Mouse (Mus musculus): ENCODE results near the gene Coa3.
"Not testable (repeated sequence)": the region's sequence is repeated elsewhere in the genome, so short reads cannot be mapped to it uniquely, and the experiment has no call there.

The Coa3 gene

DNA sequence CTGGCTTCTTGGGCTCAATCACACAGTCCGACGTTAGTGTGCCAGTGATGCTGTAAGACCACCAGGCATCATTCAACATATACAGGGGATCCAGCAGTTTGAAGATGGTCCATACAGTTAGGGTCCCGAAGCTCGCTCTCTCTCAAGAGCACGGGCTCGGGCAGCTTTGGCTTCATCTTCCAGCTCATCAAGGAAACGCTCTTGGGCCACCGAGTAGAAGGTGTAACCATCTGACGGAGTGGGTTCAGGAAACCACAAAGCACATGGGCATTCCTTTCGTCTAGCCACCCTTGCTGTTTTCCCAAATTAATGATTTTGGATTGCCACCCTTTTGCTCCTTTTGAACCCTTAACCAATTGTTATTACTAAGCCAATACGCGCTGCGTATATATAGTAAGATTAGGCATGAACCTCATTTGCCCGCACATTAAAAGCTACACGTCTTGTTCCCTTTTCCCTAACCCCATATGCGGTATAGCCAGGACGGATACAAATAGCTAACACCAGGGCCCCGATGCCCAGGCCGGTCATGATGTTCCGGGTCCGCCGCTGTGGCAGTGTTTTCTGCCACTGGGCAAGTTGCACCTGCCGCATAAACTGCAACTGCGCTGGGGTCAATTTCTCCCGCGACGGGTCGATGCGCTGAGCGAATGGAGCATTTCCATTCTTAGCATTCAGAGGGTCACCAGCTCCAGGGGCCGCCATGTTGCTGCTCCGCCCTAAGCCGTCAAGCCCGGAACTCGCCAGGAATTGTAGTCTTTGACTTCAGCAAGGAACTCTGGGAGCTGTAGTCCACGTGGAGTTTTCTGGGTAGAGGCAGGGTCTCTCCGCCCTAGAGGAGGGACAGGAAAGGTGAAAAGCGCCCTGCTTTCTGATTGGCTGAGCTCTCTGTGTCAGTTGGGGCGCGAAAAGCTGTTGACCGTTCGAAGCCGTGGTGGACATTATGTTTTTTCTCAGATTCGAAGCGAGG, at the start of gene Coa3, which contains the start of gene Cntd1:
Gene Coa3 (minus strand): TSS at position 892 of the 970 bp plus-strand sequence.
Gene Cntd1 (plus strand): TSS at position 790 of the 970 bp plus-strand sequence.
- peak; percentile 85 for DNase-seq

DNA sequence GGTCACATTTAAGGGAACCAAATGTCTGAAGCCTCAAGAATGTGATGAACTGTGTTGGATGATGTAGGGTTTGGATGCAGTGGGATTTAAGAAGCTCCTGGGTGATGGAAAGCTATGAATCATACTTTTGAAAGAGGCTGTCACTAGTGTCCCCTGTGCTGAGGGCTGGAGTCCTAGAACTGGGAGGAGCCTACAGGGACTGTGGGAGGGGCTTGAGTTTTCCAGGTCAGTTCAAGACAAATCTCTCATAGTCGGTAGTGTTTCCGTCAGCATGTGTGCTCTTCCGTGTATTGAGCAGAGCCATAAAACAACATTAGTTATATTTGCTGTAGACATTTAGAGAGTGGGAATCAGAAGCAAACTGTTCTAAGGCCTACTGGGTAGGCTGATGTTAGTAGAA, 48.4 kb upstream of the Coa3 start:
- no peak for DNase-seq

DNA sequence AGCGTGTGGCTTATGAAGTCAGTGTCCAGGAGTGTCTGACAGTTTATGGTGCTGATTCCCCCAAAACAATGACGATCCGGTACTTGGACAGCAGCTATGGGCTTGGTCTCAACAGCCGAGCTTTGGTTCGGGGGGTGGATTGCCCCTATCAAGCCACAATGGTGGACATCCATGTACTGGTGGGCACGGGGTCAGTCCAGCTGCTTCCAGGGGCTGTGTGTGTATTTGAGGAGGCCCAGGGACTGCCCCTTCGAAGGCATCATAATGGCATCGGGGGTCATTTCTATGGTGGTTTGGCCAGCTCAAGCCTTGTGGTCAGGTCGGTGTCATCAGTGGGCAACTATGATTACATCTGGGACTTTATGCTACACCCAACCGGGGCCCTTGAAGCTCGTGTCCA, 47.2 kb upstream of the Coa3 start:
- DNase-seq, result no peak

DNA sequence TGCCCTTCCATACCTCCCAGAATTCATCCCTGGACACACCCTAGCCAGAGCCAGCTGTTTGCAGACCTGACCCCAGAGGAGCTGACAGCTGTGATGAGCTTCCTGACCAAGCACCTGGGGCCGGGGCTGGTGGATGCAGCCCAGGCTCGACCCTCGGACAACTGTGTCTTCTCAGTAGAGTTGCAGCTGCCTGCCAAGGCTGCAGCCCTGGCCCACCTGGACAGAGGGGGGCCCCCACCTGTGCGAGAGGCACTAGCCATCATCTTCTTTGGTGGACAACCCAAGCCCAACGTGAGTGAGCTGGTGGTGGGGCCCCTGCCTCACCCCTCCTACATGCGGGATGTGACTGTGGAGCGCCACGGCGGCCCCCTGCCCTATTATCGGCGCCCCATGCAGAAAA, 46.3 kb upstream of the Coa3 start:
- not testable (repeated sequence) for DNase-seq

DNA sequence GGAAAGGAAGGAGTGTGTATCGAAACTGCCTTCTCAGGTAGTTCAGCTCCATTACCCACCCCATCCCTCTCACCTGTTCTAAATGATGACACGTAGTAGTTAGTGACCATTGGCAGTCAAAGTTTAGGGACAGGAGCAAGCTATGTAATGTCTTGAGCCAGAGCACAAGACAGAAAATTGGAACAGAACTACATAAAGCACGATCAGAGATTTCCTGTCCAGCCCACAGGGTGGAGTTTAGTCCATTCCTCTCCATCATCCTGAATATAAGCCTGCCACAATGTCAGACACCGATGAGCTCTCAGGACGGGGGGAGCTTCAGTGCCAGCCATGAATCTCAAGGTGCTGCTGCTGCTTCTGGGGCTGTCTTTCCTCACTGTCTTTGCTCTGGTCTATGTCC, 45.8 kb upstream of the Coa3 start, which contains the start of gene Aoc2:
Gene Aoc2 (plus strand): TSS at position 301 of the 400 bp plus-strand sequence.
- DNase-seq, result no peak

DNA sequence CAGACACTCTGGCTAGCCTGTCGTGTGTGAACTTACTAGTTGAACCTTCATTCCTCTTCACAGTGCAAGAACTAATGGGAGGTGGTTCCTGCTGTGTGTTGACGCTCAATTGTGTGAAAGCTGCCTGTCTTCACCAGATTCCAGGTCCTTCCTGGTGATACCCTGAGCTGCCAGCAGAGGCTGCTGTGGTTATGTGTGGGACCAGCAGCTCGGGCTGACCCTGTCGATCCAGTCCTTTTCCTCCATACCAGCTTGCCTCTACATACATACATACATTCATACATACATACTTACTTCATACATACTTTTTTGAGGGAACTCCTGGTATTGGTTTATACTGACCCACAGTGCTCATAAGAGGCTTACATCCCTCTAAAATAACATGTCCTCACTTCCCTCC, 44.7 kb upstream of the Coa3 start:
- DNase-seq, result peak; percentile 46

DNA sequence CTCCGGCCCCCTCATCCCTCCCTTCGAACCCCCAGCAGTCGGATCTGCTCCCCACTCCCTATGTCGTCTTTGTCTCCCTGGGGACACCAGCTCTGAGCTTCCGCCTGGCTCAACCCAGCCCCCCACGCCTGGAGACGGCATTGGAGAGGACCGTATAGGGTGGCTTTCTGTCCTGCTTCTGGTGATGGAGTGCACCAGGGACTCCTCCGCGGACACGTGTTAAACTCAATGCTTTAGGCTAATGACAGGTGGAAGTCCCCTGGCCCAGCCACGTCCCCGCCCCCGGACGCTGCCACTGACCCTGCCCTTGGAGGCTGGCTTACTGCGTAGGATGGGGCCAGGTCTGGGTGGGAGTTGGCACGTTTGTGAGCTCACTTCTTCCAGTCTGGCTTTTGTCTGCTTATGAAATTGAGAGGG, 37.6 kb upstream of the Coa3 start:
- no peak for DNase-seq

DNA sequence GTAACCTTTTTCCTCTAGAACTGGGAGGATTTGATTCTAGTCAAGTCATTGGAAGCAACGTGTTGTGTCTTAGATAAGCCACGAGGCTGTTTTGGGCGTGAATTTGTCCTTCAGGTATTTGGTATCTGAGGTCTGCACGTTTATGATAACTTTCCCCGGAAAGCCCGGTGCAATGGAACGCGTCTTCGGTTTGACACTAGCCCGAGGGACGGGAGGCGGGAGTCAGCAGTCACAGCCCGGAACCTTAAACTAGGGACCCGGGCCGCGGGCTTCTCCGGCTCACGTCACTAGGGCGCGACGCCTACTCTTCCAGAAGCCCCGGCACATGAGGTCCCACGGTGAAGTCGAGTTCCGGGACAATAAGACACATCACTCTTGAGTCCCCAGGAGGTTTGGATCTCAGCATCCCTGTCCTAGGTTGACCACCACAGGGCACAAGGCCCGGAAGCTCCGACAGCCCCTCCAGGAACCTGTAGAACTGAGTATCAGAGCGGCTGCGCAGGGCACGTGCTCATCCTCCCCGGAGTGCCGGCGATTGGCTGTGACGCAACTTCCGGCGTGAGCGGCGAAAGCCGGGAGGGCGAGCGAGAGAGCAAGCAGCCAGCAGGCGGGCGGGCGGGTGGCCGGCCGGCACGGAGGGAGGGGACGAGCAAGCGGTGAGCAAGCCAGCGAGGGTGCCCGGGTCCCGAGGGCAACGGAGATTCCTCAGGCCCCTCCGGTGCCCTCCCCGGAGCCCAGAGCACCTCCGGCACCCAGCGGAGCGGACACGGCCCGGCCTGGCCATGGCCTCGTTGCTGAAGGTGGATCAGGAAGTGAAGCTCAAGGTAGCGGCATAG, 37.0 kb upstream of the Coa3 start, which contains the start of gene Psme3:
Gene Psme3 (plus strand): TSS at position 549 of the 836 bp plus-strand sequence.
- peak; percentile 92 for DNase-seq

DNA sequence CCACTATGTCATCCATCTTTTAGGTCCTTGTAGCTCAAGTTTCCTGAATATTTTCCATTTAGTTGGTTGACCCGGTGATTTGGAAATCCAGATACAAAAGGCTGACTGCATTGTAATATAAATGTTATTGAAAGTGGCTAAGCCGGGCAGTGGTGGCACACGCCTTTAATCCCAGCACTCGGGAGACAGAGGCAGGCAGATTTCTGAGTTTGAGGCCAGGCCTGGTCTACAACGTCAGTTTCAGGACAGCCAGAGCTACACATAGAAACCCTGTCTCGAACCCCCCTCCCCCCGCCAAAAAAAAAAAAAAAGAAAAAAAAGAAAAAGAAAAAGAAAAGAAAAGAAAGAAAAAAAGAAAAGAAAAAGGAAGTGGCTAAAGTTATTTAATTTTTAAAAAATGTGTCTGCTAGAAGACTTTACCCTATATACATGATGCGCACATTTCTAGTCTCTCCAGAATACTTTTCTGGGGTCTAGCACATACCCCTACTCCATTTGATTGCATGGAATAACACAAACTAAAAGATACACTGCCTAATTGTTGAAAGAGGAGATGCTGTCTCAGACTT, 36.3 kb upstream of the Coa3 start:
- DNase-seq, result no peak

DNA sequence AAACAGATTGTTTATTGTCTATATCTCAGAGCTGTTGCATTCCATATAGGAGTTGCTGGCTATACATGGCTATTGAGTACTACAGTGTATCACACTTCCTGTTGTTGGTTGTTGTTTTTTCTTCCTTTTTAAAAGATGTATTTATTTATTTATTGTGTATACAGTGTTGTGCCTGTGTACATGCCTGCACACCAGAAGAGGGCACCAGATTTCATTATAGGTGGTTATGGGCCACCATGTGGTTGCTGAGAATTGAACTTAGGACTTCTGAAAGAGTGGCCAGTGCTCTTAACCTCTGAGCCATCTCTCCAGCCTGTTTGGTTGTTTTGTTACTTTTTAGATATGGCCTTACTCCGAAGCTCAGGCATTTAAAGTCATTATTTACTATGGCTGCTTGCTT, 35.7 kb upstream of the Coa3 start:
- DNase-seq, result no peak

DNA sequence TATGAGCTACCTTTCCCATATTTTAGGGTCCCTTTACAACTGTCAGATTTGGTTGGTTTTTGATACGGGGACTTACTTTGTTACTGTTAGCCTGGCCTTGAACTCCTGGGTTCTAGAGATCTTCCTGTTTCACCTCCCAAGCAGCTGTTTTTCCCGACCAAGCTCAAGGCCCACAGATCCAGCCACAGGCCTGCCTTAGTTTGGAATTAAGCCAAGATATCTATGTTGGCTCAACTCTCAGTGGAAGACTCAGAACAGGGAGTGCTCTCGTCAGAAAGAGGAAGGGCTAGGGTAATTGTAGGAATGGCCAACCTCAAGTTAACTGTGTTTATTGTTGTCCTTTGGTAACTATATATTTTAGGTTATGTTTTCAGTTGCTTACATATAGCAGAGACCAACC, 33.2 kb upstream of the Coa3 start:
- DNase-seq, result no peak

DNA sequence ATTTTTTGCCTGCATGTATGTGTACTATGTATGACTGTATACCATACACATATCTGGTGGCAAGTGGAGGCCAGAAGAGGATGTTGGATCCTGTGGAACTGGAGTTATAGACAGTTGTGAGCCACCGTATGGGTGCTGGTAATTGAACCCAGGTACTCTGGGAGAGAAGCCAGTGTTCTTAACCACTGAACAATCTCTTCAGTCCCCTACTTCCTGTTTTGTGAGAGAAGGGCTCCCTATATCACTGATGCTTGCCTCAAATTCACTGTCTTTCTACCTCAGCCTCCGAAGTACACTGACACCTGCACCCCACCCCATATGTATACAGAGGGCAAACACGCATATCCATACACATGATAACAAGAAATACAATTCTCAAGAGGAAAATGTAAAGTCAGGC, 32.2 kb upstream of the Coa3 start:
- no peak for DNase-seq

DNA sequence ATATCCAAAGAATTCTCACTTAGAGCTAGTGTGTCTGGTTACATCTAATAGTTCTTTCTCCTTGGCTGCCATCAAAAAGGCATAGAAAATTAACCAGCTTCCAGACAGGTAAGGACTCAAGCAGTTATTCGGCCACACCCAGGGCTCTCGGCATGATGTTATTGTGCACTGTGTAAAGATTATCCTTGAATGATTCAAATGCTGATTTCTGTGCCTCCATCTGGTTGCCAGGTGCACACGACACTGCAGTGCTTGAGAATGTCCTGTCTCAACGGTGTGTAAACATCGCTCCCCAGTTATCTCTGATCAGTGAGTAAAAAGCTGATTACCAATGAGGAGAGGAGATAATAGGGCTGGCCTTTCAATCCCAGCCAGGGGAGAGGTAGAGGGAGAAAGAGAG, 28.8 kb upstream of the Coa3 start:
- DNase-seq, result no peak

DNA sequence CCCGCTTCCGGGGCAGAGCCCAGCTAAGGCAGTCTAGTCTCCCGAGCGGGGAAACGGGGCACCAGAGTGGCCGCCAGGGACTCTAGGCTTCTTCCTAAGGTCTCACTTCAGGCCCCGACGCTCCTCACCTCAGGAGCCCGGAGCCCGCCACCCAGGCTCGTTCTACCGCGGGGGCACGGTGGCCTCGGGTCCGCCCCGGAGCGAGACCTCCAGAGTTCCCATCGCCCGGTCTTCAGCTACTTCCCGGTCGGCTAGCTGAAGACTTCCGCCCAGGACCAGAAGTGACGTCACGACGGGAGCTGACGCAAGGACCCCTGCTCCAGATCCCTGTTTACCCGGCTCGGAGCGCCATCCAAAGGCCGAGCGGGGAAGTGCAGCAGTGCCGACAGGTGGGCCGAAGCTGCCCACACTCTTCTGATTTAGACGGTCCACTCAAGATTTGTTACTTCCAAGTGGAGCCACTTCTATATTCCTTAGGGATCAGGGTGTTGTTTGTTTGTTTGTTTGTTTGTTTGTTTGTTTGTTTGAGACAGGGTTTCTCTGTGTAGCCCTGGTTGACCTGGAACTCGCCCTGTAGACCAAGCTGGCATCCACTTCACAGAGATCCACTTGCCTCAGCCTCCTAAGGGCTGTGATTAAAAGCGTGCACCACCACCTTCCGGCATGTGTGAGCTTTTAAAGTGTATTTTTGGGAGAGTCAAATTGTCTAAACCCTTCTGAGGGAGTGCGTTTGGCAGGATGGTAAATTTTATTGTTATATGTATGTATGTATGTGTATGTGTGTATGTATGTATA, 23.3 kb upstream of the Coa3 start, which contains the start of gene Becn1:
Gene Becn1 (minus strand): TSS at position 283 of the 795 bp plus-strand sequence.
- peak; percentile 91 for DNase-seq

DNA sequence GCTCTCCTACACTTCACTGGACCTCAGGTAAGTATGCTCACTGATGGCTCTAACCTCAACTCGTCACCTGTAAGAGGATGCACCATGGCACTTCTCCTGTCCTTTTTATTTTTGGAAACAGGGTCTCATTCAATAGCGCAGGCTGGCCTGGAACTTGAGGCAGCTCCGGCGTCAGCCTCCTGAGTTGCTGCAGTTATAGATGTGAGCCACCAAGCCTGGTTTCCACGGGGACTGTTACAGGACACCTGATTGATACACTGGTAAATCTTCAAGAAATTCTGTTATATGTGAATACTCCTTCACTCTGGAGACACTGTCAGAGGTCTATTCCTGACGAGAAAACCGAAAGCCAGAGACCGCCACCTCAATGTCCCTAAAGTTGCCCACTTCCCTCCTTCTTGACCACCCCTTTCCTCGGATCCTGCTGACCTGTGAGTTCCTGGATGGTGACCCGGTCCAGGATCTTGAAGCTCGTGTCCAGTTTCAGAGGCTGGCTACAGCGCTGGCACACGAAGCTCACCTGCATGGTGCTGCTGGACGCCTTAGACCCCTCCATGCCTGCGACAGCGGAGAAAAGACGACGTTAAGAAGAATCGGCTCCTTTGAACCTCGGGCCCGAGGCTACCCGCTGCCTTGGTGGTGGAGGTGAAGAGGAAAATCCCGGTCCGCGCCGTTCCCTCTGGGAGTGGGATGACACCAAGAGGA, 22.5 kb upstream of the Coa3 start:
- DNase-seq, result no peak

DNA sequence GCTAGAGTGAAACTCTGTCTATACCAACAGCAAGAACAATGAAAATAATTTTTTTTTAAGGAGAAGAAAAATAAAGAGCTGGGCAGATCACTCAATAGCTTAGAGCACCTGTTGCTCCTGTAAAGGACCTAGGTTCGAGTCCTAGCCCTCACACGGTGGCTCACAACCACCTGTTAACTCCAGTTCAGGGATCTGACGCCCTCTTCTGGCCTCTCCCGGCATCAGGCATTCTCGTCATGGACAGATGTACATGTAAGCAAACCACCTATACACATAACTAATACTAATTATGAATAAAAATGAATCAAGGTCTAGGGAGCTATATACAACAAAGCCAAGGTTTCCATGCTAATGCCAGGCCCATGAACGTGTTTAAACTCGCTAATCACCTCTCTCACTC, 22.0 kb upstream of the Coa3 start:
- DNase-seq, result no peak

DNA sequence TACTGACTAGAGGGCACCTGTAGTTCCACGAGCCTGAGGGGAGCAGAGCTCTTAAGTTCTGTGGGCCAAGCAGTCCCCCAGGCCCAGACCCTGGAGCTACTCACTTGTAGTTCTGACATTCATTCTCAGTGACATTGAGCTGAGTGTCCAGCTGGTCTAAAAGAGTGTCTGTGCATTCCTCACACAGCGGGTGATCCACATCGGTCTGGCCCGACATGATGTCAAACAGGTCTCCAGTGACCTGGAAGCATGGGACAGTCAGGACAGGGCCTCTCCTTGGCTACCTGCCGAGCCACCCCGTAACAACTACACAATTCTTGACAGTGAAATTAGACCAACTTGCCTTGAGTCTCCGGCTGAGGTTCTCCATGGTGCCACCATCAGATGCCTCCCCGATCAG, 16.3 kb upstream of the Coa3 start:
- no peak for DNase-seq

DNA sequence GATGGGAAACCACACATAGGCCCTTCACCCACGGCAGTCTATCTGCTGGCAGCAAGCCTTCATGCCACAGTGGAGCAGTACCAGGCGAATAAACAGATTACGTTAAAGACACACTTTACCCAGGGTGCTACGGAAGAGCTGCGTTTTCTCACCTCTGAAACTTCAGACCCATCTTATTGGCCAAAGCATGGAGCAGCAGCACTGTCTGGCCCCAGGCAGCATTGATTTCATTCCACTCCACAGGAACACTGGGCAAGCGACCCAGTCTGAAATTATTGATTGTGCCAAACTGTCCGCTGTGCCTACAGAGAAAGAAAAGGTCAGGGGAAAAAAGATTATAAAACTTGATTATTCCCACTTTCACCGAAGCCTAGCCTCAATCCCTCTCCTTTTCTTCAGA, 12.3 kb upstream of the Coa3 start:
- DNase-seq, result no peak

DNA sequence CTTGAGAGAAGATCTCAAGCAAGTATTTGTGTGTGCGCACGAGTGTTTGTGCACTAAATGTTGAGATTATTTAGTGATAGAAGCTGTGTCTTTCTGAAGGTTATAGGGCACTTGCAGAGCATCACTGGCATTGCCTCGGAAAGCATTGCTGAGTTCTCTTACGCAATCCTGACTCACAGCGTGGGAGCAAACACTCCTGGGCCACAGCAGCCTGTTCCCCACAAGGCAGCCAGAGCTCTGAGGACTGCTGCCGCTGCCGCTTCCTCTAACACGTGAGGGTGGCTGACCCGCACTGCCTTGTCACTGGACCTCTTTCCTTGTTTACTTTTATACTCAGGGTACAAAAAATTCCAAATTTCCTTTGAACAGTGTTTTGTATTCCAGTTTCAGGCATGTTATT, 8.4 kb upstream of the Coa3 start:
- DNase-seq, result no peak

DNA sequence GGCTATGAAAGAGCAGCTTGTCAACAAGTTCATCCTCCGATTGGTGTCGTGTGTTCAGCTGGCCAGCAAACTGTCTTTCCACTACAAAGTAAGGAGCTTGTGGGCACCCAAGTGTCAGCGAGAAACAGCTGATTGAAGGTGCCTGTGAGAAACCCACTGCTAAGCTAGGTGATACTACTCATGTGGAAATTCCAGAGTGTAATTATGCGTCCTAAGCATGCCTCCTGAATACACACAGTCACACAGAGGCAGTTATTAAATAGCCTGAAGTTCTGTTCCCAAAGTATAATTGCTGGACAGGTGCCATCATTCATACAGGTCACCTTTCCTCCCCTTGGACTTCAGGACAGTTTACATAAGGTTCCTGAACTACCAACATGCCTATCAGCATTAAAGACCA, 4.9 kb upstream of the Coa3 start:
- no peak for DNase-seq

DNA sequence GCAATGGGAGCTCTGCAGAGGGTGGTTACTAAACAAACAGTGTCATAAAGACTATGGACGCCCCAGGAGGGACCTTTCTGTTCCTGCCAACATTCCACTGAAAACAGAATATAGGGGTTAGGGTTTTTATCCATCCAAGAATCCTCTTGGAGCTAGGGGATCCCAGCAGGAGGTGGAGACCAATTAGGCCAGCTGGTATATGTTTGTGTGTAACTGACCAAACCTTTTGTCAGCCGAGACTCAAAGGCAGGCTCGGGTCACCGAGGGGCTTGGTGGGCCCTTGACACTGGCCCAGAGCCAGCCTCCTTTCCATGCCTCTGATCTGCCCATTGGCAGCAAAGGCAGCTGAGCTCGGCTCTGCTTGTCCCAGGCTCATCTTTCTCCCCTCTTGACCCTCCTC, 4.0 kb upstream of the Coa3 start:
- no peak for DNase-seq

DNA sequence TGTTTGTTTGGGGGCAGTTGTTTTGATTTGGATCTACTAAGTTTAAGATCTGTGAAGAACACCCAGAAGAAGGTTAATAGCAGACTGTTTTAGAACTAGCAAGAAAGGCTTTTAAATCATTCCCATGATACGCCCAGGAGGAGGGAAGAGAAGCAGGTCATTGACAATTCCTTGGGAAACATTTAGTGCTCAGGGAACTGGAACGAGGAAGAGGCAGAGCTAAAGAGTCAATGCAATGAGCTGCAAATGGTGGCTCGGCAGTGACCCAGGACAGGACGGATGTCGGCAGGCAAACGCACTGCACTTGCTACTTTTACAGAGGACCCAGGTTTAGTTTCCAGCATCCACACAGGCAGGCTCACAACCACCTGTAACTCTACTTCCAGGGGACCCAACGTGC, 1.9 kb upstream of the Coa3 start:
- DNase-seq, result no peak
